Mouse (Mus musculus) cortical plate, adult 2 months (tissue): ENCODE results near the gene Lipn. TPM values are rescaled to one million over a fixed set of nuclear protein-coding genes. Genes with fewer than 3 reads are reported as not detected.

Experiments
- H3K27ac ChIP-seq: fragments of 200-500 bp; 2 replicates; pipeline ENCODE4 v1.5.1; 2012; ENCODE audit warnings: low read length, control low read depth, inconsistent platforms; ENCODE audit not compliant: insufficient read depth
- H3K4me1 ChIP-seq: fragments of 200-500 bp; 2 replicates; pipeline ENCODE4 v1.6.1; 2011; ENCODE audit warnings: low read length; ENCODE audit not compliant: control insufficient read depth, insufficient read depth
- H3K4me3 ChIP-seq: fragments of 200-500 bp; 2 replicates; pipeline ENCODE4 v1.5.1; 2011; ENCODE audit warnings: mild to moderate bottlenecking, low read length, control low read depth; ENCODE audit not compliant: insufficient read depth
- CTCF ChIP-seq: fragments of 200-500 bp; IDR thresholded peaks from 2 replicates; pipeline ENCODE4 v1.5.1; 2011; ENCODE audit warnings: mild to moderate bottlenecking, control low read depth, low read length; ENCODE audit not compliant: insufficient read depth; ENCODE audit errors: extremely low read depth
- POLR2A ChIP-seq: fragments of 200-500 bp; IDR thresholded peaks from 2 replicates; pipeline ENCODE4 v1.6.1; 2011; ENCODE audit warnings: mild to moderate bottlenecking, low read length, control low read depth; ENCODE audit not compliant: insufficient read depth; ENCODE audit errors: extremely low read depth
- polyA plus RNA-seq: library from polyadenylated mRNA; depleted of rRNA; stranded (reverse); fragments of >200 nt; gene quantifications from 2 replicates; pipeline ENCODE4 v1.2.3, GENCODE M21; 2012; rRNA removed

Gene Lipn
- polyA plus RNA-seq: not detected in 2 replicates

DNA sequence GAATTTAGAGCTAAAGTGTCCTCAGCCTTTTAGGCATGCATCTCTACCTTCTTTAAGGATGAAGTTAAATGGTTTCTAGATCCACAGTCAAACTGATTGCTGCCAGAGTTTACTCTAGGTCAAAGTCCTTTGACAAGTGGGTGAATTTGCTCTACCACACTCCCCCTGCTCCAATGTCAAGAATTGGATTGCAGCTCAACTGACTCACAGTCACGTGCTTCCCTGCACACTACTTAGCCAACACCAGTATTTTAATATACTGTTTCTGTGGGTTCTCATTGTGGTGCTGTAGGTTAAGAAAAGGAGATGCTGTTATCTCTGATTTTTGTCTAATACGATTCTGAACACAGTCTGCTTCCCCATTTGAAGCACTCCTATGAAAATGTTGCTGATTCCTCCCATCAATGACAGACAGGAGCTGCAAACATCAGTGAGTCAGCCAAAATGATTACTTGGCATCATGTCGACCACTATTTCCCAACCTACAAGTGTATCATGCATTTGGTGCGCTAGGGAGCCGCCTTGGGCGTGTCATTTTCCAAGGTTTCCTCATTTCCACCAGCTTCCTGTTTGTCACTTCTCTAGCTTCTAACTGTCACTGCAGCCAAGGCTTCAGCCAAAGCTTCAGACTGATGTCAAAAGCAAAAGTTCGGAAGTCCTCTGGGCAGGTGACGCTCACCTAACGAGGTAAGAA is at the start of gene Lipn:
TSS of gene Lipn (plus strand) at position 580 of the 694 bp plus-strand sequence.
- Histone ChIP-seq H3K4me1 (no peaks in the 10 kb centered on the region; the same call in 1 of the 2 replicates), H3K4me3 (no peak within 1 kb of the TSS), H3K27ac (no peak within 1 kb of the TSS)
- no peak for TF ChIP-seq POLR2A

DNA sequence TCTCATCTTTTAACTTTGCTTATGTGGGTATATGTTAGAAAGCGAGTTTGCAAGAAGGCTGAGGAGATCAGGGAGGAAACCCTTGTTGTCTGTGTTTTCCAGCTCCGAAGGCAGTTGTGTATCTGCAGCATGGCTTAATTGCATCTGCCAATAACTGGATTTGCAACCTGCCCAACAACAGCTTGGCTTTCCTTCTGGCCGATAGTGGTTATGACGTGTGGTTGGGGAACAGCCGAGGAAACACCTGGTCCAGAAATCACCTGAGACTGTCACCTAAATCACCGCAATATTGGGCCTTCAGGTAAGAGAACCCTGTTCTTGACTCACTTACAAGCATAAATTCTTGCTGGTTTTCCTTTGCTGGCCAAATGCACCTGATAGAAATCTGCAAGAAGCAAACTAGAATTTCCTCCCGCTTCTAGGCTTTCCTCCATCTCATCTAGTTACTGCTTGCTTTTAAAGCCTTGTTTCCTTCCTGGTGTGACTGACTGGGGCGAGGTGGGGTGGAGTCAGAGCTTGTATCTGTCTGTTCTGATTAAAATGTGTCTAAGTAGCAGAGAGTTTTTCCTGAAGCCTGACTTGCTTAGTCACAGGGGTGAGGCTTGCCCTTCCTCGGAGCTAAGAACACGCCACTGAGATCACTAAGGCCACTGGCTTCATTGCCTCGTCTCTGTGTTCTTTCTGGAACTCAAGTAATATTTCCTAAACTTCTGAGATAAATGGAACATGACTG is 45.6 kb upstream of the Lipn start:
- Histone ChIP-seq H3K4me3 (no peak overlapping the region), H3K4me1 (no peaks in the 10 kb centered on the region), H3K27ac (no peak overlapping the region)
- TF ChIP-seq CTCF: no peak

GRCm38 (mm10) chr19:34022759-34023158 is 44.4 kb upstream of the Lipn start:
- TF ChIP-seq POLR2A (no peak), CTCF (no peak)
- Histone ChIP-seq H3K27ac (no peak overlapping the region), H3K4me3 (no peak overlapping the region), H3K4me1 (no peaks in the 10 kb centered on the region)

- no peaks in the 10 kb centered on the region for H3K4me1 ChIP-seq
- no peak overlapping the region for H3K4me3 ChIP-seq
- H3K27ac ChIP-seq: no peak overlapping the region
- no peak for TF ChIP-seq POLR2A
These were observed 27.4 kb upstream of the Lipn start for GRCm38 (mm10) chr19:34039731-34040130.

- H3K4me3 ChIP-seq: no peak overlapping the region
- TF ChIP-seq CTCF (no peak), POLR2A (no peak)
- H3K4me1 ChIP-seq: no peaks in the 10 kb centered on the region
- H3K27ac ChIP-seq: no peak overlapping the region
These were observed 24.1 kb upstream of the Lipn start for GRCm38 (mm10) chr19:34043008-34043407.

- Histone ChIP-seq H3K27ac (no peak overlapping the region), H3K4me3 (no peak overlapping the region), H3K4me1 (no peaks in the 10 kb centered on the region)
- TF ChIP-seq CTCF (no peak), POLR2A (no peak)
These were observed 17.7 kb upstream of the Lipn start for GRCm38 (mm10) chr19:34049371-34050039.

- no peak for TF ChIP-seq POLR2A
- no peak for TF ChIP-seq CTCF
- no peak overlapping the region for H3K27ac ChIP-seq
- no peaks in the 10 kb centered on the region for H3K4me1 ChIP-seq
- H3K4me3 ChIP-seq: no peak overlapping the region
These were observed 15.7 kb upstream of the Lipn start for GRCm38 (mm10) chr19:34051502-34051901.

- H3K4me1 ChIP-seq: no peaks in the 10 kb centered on the region; the same call in 1 of the 2 replicates
- no peak for TF ChIP-seq POLR2A
- no peak for TF ChIP-seq CTCF
- no peak overlapping the region for H3K4me3 ChIP-seq
- no peak overlapping the region for H3K27ac ChIP-seq
These were observed 3.6 kb upstream of the Lipn start for GRCm38 (mm10) chr19:34063547-34063946.

DNA sequence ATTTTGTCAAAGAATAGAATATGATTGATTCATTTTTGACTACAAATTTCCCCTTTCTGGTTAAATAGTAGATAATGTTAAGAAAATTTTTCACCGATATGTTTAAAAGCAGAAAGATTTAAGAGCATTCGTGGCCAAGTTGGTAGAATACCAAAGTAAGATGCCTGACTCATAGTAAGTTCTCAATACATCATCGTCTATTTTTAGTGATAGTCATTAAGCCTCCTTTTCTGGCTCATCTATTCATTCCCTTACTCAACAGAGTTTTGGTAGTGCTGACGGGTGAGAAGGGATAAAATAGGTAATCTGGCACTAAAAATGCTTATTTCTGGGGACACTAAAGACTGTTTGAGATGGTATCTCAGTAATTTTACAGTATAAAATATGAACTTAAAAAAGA is 3.1 kb upstream of the Lipn start:
- Histone ChIP-seq H3K4me1 (no peaks in the 10 kb centered on the region; the same call in 1 of the 2 replicates), H3K4me3 (no peak overlapping the region), H3K27ac (no peak overlapping the region)
- no peak for TF ChIP-seq POLR2A
- TF ChIP-seq CTCF: no peak

GRCm38 (mm10) chr19:34074239-34074638 is 7.1 kb downstream of the Lipn start:
- no peak overlapping the region for H3K27ac ChIP-seq
- no peaks in the 10 kb centered on the region for H3K4me1 ChIP-seq
- no peak overlapping the region for H3K4me3 ChIP-seq
- TF ChIP-seq POLR2A (no peak), CTCF (no peak)
